Mouse (Mus musculus) embryonic fibroblast, embryonic 13.5 days (primary cell): ENCODE measurements around the gene Duox1.

Experiments
- CTCF ChIP-seq: IDR thresholded peaks from 2 replicates; pipeline ENCODE4 v1.5.1; 2011; ENCODE audit warnings: mild to moderate bottlenecking, control low read depth, low read length, moderate library complexity, borderline replicate concordance; ENCODE audit not compliant: insufficient read depth
- POLR2A ChIP-seq: IDR thresholded peaks from 2 replicates; pipeline ENCODE4 v1.6.1; 2011; ENCODE audit warnings: low read depth, mild to moderate bottlenecking, control low read depth, low read length, moderate library complexity

- TF ChIP-seq CTCF (no peak), POLR2A (no peak)
Observed at GRCm38 (mm10) chr2:122352992-122353391, 37.5 kb downstream of the Duox1 start.
